Mouse (Mus musculus): Measurements from ENCODE around the gene Crybg1.
"Not testable (repeated sequence)": the region's sequence is repeated elsewhere in the genome, so short reads cannot be mapped to it uniquely, and the experiment has no call there.

Gene Crybg1

DNA sequence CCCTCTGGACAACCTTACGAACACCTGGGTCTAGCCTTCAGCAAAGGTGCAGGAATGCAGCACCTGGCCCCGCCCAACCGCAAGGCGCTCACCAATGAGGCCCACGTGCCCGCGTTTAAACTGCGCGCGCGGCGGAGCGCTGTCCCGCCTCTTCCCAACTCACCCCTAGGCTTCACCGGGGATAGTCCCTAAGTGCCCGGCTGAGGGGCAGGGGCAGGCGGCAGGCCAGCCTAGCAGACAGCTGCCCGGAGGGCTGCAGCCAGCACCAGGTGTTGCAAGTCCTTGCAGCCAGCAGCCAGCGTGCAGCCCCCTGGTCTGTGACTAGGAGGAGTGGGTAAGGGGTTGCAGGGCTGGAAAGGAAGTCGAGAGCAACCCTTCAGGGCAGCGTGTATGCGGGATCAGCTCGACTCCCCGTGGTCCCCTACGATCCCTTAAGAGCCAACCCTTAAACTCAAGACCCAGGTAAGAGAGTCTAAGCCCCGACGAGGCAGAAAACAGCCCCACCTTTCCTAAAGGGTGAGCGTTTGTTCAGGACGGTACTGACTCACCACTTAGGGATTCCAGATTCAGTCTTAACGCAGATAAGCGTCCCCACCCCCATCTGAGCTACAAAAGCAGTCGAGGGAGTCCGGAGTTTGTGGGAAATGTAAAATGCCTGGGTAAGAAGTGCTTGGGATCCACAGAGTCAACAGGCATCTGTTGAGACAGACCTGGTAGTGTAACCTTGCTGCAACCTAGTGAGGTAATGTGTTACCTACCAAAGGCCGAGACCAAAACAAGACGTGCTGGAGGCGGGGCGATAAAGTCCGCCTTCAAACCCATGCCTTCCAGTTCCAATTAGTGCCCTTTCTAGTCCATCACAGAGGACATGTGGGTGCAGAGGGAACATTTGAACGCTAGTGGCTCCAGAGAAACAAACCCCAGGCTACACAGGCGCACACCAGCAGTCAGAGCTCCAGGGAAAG is 142.7 kb downstream of the Crybg1 start:
- DNase-seq (ENCODE audit: low read depth): no peak

DNA sequence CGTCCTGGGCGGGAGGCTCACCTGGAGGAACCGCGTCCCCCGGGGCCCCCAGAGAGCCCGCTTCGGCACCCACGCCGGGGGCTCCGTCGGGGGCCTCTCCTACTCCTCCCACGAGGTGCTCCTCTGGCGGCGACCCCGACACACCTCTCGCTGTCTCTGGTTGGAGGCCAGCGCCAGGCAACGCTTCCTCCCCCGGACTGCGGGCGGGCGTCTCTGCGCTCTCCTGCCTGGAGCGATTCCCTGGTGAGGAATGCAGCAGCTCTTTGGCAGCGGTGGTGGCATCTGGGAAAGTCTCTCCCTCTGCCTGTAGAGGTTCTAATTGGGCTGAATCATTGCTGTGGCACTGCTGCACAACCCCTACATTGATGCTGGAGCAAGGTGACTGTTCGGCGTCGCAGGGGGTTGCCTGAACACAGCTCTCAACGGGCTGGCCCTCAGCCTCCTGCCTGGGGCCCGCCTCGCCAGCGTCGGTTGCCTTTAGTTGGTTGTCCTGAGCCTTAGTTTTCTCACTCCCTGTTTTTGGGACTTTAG is 144.4 kb downstream of the Crybg1 start:
- DNase-seq (ENCODE audit: low read depth): no peak

DNA sequence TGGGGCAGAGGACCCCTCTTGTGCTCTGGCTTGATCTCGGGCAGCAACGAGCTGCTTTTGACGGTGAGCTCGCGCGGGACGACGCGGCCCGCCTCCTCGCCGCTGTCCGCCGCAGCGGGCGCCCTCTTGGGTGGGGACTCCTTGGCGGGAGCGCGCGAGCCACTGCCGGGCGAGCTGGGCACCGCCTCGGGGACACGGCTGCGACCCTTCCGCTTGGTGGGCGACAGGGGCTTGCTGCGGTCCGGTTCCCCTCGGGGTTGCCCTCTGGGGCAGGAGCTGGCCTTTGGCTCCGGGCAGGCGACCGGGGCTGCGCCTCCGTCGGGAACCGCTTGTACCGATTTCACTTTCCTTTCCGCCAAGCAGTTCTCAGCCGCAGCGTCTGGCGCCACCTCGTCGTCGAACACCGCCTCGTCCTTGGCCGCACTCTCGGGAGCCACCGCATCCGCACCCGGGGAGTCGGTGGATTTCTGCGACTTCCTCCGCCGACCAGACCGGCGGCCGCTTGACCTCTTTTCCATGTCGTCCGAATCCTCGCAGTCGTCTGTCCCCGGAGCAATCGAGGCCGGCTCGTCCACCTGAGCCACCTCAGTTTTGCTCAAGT is 145.0 kb downstream of the Crybg1 start:
- DNase-seq (ENCODE audit: low read depth): no peak

DNA sequence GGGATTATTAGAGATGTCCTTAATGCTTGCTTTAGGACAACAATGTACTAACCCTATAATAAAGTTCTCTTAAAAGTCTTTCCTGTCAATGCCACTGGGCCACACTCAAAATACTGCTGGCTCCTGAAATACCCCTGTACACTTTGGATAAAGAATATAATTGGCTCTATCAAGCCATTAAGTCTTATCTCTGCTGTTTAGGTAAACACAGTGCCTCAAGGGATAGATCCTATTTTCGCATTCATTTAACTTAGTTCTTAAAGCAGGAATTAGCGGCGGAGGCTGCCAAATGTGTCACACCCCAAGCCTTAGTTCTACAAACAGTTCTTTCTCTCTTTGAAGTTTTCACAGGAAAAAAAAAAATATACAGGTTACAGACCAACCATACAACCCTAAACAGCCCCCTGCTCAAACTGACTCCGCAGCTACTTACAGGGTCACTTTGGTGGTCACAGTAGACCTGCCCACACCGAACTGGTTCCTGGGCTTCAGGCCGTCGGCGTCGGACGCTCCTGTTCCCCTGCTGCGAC is 145.6 kb downstream of the Crybg1 start:
- no peak for DNase-seq (ENCODE audit: low read depth)

DNA sequence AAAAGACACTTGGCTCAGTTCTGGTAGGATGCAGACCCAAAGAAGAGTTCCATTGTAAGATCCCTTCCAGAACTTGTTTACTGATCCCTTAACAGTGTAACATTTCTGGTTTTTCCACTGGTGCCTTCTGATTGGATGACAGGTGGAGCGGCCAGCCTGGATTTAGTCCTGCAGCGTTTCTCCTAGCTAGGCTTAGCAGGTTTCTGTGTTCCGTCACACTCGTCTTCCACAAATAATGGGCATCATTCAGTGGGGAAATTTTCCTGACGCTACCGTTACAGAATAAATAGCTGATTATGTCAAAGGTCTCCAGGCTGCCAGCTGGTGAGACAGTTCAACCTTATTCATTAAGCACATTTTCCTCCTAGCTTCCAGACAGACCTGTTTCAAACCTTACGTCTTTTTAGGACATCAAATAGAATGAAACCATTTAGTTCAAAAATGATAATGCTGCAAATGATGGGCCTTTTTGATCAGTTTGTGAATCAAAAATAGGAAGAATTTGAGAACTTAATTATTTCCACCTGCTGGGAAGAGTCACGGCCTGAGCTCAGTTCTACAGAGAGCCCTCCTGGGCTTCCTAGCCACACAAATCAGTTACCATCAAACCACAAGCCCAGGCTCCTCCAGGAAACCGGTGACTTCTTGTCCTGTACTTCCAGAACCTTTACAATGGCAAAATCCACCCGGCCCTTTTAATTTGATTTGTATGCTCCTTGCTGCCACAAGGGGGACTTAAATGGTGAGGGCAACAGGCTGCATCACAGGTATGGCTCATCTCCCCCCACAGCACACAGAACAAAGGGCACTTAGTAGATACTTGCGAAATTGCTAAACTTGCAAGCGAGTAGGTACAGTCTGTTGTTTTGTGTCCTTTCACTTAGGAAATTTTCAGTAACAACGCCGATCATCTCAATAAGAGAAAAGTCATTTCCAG is 146.4 kb downstream of the Crybg1 start:
- DNase-seq (ENCODE audit: low read depth): no peak

DNA sequence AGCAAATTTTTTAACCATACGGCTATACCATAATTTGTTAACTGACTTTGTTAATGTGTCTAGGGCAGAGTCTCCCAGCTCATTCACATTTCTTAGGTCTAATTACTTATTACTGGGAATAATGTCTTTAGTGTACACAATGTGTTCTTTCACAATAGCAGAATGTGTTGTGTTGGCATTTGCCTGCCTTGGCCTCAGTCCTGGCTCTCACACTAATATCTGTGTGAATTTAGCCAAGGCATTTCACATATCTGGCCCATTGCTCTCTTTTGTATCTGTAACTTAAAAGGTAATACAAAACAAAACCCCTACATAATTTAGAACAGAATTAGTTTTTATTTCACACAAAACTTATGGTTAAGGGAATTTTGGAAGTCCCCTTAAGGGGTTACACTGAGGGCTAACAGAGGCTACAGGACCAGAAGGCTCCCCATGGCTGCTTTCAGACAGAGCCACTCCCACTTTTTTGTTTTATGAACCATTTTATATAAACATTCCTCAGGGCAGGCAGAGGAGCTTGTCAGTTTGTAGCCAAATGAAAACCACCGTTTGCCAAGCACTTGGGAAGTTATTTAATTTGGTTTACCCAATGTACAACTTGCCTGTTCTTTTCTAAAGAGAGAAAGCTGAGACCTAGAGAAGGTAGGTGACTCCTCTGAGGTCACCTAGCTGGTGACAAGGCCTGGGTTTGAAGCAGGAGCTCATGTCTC is 148.3 kb downstream of the Crybg1 start:
- no peak for DNase-seq (ENCODE audit: low read depth)

DNA sequence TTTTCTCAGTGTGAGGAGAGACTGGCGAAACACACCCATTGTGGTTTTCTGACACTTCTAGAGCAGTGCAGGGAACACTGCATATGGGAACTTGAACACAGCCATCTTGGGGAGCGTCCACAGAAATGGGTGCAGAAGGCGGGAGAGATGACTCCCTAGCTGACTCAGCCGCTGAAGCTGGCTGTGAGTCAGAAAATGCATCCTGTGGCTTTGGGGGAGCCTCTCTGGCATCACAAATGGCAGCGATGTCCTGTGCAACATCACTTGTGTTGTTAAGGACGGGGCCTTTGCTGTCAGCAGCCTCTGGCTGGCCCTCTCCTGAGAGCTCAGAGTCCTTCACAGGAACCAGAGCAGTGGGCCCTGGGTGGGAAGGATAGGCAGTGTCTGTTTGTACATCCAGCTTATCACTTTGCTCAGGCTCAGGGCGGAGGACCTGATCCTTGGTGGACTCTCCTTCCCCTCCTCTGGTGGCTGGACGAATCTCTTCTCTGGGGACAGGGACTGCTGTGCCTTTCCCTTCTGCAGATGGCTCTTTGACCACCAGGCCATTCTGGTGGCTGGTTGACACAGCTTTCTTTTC is 150.1 kb downstream of the Crybg1 start:
- no peak for DNase-seq (ENCODE audit: low read depth)

DNA sequence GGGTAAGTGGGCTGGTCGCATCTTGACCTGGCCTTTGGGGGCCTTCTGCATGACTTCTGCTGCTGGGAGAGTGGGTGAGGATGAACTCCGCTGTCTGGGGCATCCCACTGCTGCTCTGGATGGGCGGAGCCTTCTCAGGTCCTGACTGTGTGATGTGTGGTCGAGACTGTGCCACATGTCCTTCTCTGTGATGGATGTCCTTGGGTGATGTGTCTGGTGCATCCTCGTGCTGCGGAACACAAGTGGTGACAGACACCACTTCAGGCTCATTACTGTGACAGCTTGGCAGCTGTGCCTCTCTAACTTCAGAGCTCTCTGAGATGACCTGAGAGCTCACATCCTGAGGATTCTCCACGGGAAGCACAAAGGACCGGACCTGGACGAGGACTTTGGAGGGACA is 150.6 kb downstream of the Crybg1 start:
- DNase-seq (ENCODE audit: low read depth): no peak

DNA sequence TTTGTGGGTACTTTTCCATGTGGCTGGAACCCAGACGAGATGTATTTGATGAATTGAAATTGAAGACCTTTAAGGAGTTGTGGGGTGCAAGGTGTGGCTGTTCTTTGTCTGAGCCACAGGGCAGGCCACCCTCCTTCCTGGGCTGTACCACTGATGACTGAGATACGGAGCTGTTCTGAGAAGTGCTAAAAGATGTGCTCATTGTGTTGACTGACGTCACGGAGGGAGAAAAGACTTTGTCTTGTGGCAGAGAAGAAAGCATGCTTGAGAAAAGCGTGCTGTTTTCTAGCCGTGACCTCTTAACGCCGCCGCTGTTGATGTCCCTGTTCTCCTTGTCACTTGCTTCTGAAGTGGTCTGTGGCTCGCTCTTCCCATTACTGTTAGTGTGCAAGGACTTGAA is 151.4 kb downstream of the Crybg1 start:
- DNase-seq (ENCODE audit: low read depth): no peak

DNA sequence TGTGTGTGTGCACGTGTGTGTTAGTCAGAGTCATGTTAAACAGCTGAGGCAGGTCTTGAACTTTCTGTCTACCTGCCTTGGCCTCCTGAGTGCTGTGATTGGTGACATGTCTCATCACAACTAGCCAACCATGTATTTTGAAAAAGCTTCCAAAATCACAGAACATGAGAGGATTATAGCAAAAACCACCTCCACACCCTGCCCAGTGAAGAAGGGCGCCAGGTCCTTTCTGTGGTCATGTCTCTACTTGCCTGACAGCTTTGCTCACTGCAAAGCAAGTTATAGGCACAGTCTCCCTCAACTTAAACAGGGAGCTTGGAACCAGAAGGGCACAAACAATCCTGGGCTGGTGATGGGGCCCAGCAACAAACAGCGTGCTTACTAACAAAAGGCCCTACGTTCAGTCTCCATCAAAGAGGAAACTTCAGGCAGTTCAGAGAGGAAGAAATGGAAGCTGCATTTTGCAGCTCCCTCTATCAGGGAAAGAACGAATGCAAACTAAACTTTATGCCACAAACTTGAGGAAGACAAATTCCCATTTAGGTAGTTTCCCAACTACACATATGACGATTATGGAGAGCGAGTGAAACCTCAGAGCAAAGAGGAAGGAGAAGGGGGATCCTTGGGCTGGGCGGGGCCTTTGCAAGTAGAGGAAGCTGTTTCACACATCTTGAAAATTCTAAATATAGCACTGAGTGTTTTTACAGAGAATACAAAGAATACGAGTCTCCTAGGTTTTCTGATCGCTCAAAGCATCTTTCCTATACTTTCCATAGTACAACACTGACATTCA is 152.6 kb downstream of the Crybg1 start:
- DNase-seq (ENCODE audit: low read depth): no peak

DNA sequence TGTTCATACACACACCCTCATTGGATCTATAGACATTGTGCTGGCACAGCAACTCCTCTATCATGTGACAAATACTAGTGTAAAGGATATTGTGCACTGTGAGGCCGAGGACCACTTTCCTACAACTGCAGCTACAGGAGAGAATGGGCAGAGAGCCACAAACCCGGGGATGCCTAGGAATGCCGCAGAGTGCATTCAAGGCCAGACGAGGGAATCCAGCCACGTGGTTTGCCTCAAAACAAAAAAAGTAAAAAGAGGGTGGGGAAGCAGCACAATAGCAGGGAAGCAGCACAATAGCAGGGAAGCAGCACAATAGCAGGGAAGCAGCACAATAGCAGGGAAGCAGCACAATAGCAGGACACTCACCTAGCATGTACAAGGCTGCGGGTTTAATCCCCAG is 155.5 kb downstream of the Crybg1 start:
- DNase-seq (ENCODE audit: low read depth): no peak

DNA sequence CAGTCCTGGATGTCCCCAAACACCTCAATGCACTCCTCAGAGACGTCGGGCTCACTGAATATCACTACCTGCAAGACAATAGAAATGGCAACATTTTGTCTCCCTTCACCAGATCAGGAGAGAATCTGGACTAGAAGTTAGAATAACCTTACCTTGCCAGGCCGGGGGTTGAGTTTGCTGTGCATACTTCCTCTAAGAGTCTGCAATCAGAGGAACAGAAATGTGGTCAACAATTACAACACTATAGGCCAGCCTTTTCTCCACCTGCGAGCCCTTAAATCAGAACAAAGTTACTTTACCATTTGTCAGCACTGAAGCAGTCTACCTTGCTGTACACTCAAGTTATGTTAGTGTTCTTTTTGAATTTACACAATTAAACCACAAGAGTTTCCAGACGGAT is 156.1 kb downstream of the Crybg1 start:
- DNase-seq (ENCODE audit: low read depth): no peak

DNA sequence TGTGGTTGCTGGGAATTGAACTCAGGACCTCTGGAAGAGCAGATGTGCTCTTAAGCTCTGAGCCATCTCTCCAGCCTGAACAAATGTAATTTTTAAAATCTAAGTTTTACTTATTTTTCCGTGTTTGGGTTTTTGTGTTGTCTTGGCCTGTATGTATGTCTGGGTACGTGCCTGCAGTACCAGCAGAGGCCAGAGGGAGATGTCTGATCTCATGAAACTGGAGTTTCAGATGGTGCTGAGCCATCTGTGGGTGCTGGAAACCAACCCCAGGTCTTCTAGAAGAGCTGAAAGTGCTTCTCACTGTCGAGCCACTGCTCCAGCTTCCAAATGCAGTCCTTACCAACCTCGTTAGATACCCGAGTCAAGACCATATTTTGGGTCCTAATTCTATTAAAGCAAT is 157.4 kb downstream of the Crybg1 start:
- DNase-seq (ENCODE audit: low read depth): no peak

DNA sequence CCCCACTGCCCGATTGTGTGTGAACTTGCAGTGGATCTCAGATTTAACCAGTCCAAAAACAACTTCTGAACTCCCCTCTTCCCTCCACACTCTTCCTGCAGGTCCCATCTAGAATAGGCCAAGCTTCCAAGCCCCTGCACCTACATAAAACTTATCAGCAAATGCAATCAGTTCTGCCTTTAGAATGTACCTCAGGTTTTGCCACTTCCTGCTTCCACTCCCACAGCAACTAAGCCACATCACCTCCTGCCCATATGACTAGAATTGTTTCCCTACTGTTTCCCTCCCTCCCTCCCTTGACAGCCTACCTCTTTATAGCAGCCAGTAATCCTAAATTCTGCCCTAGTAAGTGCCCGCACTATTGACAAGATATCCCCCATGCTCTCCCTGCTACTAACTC is 164.8 kb downstream of the Crybg1 start:
- no peak for DNase-seq (ENCODE audit: low read depth)

DNA sequence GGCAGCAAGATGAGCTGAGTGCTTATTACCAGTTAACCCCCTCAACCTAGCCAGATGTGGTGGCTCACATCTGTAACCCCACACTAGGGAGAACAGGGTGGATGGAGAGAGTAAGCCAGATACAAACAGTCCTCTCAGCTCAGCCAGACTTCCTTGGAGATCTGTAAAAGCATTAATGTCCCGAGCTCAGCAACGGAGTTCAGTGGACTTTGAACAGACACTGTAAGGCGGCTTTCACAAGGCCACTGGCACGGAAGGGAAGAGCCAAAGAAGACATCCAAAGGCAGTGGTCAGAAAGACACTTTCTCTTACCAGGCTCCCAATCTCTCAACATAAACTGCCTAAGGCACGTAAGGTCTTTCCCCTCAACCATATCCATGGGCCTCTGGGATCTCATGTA is 165.4 kb downstream of the Crybg1 start:
- no peak for DNase-seq (ENCODE audit: low read depth)

DNA sequence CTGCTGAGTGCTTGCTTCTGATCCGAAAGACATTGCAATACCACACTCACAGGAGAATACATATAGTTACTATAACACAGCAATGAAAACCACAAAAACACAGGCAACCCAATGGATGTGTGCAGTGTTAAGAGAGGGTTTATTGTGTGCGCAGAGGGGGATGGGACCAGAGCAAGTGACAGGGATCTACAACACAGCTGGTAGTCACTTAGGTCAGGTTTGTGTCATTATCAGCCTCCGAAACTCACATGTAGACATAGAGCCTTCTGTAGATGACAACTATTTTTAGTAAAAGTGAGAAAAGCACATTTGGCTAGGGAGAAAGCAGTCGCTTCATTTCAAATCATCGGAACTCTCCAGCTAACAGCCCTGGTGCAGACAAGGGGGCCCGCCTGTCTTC is 166.2 kb downstream of the Crybg1 start:
- DNase-seq (ENCODE audit: low read depth): no peak

DNA sequence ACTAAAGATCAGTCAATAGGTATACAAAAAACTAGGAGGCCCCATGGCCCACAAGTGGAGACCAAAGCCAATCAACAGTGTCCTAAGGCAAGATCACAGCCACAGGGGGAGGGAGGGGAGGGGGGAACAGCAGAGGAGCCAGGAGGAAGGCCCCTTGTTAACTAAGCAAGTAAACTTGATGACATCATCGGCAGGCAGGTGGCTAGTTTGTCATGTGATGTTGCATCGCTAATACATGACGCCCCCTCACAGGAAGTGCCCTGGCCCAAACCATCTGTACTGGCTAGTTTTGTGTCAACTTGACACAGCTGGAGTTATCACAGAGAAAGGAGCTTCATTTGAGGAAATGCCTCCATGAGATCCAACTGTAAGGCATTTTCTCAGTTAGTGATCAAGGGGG is 167.9 kb downstream of the Crybg1 start:
- not testable (repeated sequence) for DNase-seq (ENCODE audit: low read depth)

DNA sequence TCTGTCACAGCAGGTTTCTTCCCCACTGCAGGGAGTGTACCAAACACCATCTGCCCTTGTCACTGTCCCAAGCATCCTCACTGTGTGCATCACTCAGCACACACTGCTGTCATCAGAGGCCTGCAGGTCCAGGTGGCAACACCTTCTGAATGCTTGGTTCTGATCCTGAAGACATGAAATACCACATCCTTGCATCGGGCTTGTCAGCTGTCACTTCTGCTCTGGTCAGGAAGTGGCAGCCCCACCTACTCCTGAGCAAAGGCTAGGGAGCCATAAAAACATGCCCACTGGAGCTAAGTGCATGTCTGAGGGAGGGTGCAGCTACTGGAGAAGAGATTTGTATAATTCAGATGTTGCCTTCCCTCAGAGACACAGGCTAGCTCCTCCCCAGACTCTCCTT is 168.6 kb downstream of the Crybg1 start:
- DNase-seq (ENCODE audit: low read depth): no peak

DNA sequence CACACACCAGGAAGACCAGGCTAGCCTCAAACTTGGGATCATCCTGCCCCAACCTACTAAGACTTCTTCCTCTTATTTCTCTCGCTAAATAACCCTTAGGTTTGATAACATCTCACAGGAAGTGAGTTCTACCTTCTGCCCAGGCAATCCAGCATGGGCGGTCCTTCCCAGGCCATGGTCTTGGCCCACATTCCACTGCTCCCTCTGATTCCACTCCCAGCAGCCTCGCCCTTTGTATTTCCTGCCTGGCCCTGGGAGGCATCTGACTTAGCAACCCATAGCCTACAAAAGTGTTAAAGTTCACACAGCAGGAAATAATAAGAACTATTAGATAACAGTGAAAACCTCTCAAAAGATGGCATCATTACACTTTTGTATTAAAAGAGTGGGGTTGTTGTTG is 171.3 kb downstream of the Crybg1 start:
- no peak for DNase-seq (ENCODE audit: low read depth)

DNA sequence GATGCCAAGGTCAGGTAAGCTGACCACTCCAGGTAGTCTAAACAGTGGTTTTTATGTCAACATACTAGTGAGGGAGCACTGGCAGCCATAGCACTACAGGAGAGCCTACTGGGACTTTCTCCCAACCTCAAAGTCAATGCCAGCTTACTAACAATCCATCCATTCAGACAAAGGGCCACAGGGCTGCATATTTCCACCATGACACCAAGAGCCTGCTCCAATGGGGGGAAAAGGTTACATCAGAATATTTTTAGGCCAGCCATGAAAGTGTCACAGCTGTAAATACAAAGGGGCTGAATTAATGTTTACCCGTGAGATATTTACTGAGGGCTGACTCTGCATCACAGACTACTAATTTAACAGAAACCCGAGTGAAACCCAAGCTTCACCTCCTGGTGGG is 175.4 kb downstream of the Crybg1 start:
- DNase-seq (ENCODE audit: low read depth): no peak

Measured in c-Kit-positive CD71-negative TER-119-negative erythroid progenitor cells, embryonic 14.5 days (primary cell).